Mouse (Mus musculus): ENCODE data around the gene Tgds. TPM values are rescaled to one million over a fixed set of nuclear protein-coding genes. Genes with fewer than 3 reads are reported as not detected.
"Not testable (repeated sequence)": the region's sequence is repeated elsewhere in the genome, so short reads cannot be mapped to it uniquely, and the experiment has no call there.

Tgds gene
- total and polyA plus RNA-seq, 3 experiments = 6.5 to 29.9 (median 12.2) TPM

GRCm38 (mm10) chr14:118126301-118126700, 6.3 kb downstream of the Tgds start:
- H3K4me1 ChIP-seq (ENCODE audit: insufficient read depth, low read depth, low read length) = peaks cover 42% of the 10 kb centered on the region
- DNase-seq (ENCODE audit: low spot score) (no peak), ATAC-seq (ENCODE audit: extremely low read depth, insufficient number of reproducible peaks, low FRiP score, poor library complexity, severe bottlenecking) (no peak)
- no peaks in the 10 kb centered on the region for H3K9me3 ChIP-seq (replicated peaks)
- peaks cover 93% of the 10 kb centered on the region for H3K36me3 ChIP-seq (replicated peaks)
- no peak for TF ChIP-seq GATA1 (IDR thresholded peaks at IDR 0.05; ENCODE audit: borderline replicate concordance, low read length)
- no peak for TF ChIP-seq POLR2AphosphoS5 (IDR thresholded peaks at IDR 0.05; ENCODE audit: insufficient replicate concordance, low read depth, low read length)
- no peak for TF ChIP-seq TAL1 (conservative IDR thresholded peaks at IDR 0.05; ENCODE audit: low read depth, low read length)
- no peak for TF ChIP-seq GATA2 (IDR thresholded peaks at IDR 0.05; ENCODE audit: borderline replicate concordance, low read depth, low read length)
- TF ChIP-seq CTCF (IDR thresholded peaks at IDR 0.05; ENCODE audit: low read depth, low read length) = no peak
- no peaks in the 10 kb centered on the region for H3K27me3 ChIP-seq (ENCODE audit: insufficient read depth, low read length)
- H3K4me3 ChIP-seq (ENCODE audit: low read depth, low read length) = no peak overlapping the region

- no peak overlapping the region for H3K4me3 ChIP-seq (ENCODE audit: low read depth, low read length)
- TF ChIP-seq GATA2 (IDR thresholded peaks at IDR 0.05; ENCODE audit: borderline replicate concordance, low read depth, low read length) (no peak), GATA1 (IDR thresholded peaks at IDR 0.05; ENCODE audit: borderline replicate concordance, low read length) (no peak), CTCF (IDR thresholded peaks at IDR 0.05; ENCODE audit: low read depth, low read length) (no peak), TAL1 (conservative IDR thresholded peaks at IDR 0.05; ENCODE audit: low read depth, low read length) (no peak), POLR2AphosphoS5 (IDR thresholded peaks at IDR 0.05; ENCODE audit: insufficient replicate concordance, low read depth, low read length) (no peak)
- DNase-seq (ENCODE audit: low spot score) (no peak), ATAC-seq (ENCODE audit: extremely low read depth, insufficient number of reproducible peaks, low FRiP score, poor library complexity, severe bottlenecking) (no peak)
- peaks cover 32% of the 10 kb centered on the region for H3K4me1 ChIP-seq (ENCODE audit: insufficient read depth, low read depth, low read length)
- no peaks in the 10 kb centered on the region for H3K27me3 ChIP-seq (ENCODE audit: insufficient read depth, low read length)
- H3K9me3 ChIP-seq (replicated peaks) = no peaks in the 10 kb centered on the region
- H3K36me3 ChIP-seq (replicated peaks) = peaks cover 94% of the 10 kb centered on the region
Measured at GRCm38 (mm10) chr14:118124771-118125170, 7.8 kb downstream of the Tgds start.

GRCm38 (mm10) chr14:118124129-118124528, 8.4 kb downstream of the Tgds start:
- no peaks in the 10 kb centered on the region for H3K27me3 ChIP-seq (ENCODE audit: insufficient read depth, low read length)
- no peak overlapping the region for H3K4me3 ChIP-seq (ENCODE audit: low read depth, low read length)
- H3K4me1 ChIP-seq (ENCODE audit: insufficient read depth, low read depth, low read length) = peaks cover 27% of the 10 kb centered on the region
- H3K36me3 ChIP-seq (replicated peaks) = peaks cover 94% of the 10 kb centered on the region
- no peak for ATAC-seq (ENCODE audit: extremely low read depth, insufficient number of reproducible peaks, low FRiP score, poor library complexity, severe bottlenecking)
- no peak for DNase-seq (ENCODE audit: low spot score)
- no peaks in the 10 kb centered on the region for H3K9me3 ChIP-seq (replicated peaks)
- no peak for TF ChIP-seq CTCF (IDR thresholded peaks at IDR 0.05; ENCODE audit: low read depth, low read length)
- no peak for TF ChIP-seq POLR2AphosphoS5 (IDR thresholded peaks at IDR 0.05; ENCODE audit: insufficient replicate concordance, low read depth, low read length)
- TF ChIP-seq TAL1 (conservative IDR thresholded peaks at IDR 0.05; ENCODE audit: low read depth, low read length) = no peak
- no peak for TF ChIP-seq GATA1 (IDR thresholded peaks at IDR 0.05; ENCODE audit: borderline replicate concordance, low read length)

DNA sequence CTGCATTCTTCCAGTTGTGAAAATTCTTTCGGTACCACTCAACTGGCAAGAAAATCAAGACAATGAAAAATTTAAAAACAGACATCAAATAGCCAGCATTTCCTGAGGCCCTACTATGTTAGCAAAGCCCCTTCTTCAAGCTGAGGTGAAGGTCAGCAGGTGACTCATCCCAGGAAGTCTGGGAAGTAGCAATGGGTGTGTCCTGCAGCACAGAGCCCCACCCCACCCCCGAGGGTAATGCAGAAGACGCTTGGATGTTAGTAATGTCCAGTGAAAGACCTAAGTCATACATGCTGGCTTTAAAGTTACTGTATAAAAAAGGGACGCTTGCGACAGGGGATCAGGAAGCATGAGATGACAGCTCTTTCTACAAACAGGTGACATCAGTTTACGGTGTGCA, 19.4 kb downstream of the Tgds start:
- TF ChIP-seq GATA2 (IDR thresholded peaks at IDR 0.05; ENCODE audit: borderline replicate concordance, low read depth, low read length) = no peak
- TF ChIP-seq CTCF (IDR thresholded peaks at IDR 0.05; ENCODE audit: low read depth, low read length) = no peak
- TF ChIP-seq TAL1 (conservative IDR thresholded peaks at IDR 0.05; ENCODE audit: low read depth, low read length) = no peak
- ATAC-seq (ENCODE audit: extremely low read depth, insufficient number of reproducible peaks, low FRiP score, poor library complexity, severe bottlenecking) (no peak), DNase-seq (ENCODE audit: low spot score) (no peak)

GRCm38 (mm10) chr14:118107479-118107878, 25.1 kb downstream of the Tgds start:
- not testable (repeated sequence) for DNase-seq (ENCODE audit: low spot score); H3K9me3 ChIP-seq (replicated peaks); ATAC-seq (ENCODE audit: extremely low read depth, insufficient number of reproducible peaks, low FRiP score, poor library complexity, severe bottlenecking); H3K27me3 ChIP-seq (ENCODE audit: insufficient read depth, low read length); H3K4me3 ChIP-seq (ENCODE audit: low read depth, low read length); H3K4me1 ChIP-seq (ENCODE audit: insufficient read depth, low read depth, low read length)
- H3K36me3 ChIP-seq (replicated peaks) = peaks cover 28% of the 10 kb centered on the region

More for the DNA sequence above, 19.4 kb downstream of the Tgds start:
- Histone ChIP-seq H3K27me3 (ENCODE audit: insufficient read depth, low read length) (no peaks in the 10 kb centered on the region), H3K36me3 (replicated peaks) (peaks cover 83% of the 10 kb centered on the region), H3K4me1 (ENCODE audit: insufficient read depth, low read depth, low read length) (no peaks in the 10 kb centered on the region), H3K4me3 (ENCODE audit: low read depth, low read length) (no peak overlapping the region), H3K9me3 (replicated peaks) (no peaks in the 10 kb centered on the region)

GRCm38 (mm10) chr14:118101227-118101990, 31.1 kb downstream of the Tgds start:
- ATAC-seq (ENCODE audit: extremely low read depth, insufficient number of reproducible peaks, low FRiP score, poor library complexity, severe bottlenecking) (no peak), DNase-seq (ENCODE audit: low spot score) (no peak)
- no peaks in the 10 kb centered on the region for H3K36me3 ChIP-seq (replicated peaks)
- H3K4me1 ChIP-seq (ENCODE audit: insufficient read depth, low read depth, low read length) = peaks cover 9% of the 10 kb centered on the region; the same call in 1 of the 2 replicates
- no peak for TF ChIP-seq GATA1 (IDR thresholded peaks at IDR 0.05; ENCODE audit: borderline replicate concordance, low read length)
- TF ChIP-seq CTCF (IDR thresholded peaks at IDR 0.05; ENCODE audit: low read depth, low read length) = no peak
- TF ChIP-seq GATA2 (IDR thresholded peaks at IDR 0.05; ENCODE audit: borderline replicate concordance, low read depth, low read length) = no peak
- no peak for TF ChIP-seq POLR2AphosphoS5 (IDR thresholded peaks at IDR 0.05; ENCODE audit: insufficient replicate concordance, low read depth, low read length)
- TF ChIP-seq TAL1 (conservative IDR thresholded peaks at IDR 0.05; ENCODE audit: low read depth, low read length) = no peak
- H3K9me3 ChIP-seq (replicated peaks) = no peaks in the 10 kb centered on the region
- H3K27me3 ChIP-seq (ENCODE audit: insufficient read depth, low read length) = peaks cover 3% of the 10 kb centered on the region; the same call in 1 of the 2 replicates
- no peak overlapping the region for H3K4me3 ChIP-seq (ENCODE audit: low read depth, low read length)
